Mouse (Mus musculus): ENCODE measurements around the gene Oard1.

The Oard1 gene

DNA sequence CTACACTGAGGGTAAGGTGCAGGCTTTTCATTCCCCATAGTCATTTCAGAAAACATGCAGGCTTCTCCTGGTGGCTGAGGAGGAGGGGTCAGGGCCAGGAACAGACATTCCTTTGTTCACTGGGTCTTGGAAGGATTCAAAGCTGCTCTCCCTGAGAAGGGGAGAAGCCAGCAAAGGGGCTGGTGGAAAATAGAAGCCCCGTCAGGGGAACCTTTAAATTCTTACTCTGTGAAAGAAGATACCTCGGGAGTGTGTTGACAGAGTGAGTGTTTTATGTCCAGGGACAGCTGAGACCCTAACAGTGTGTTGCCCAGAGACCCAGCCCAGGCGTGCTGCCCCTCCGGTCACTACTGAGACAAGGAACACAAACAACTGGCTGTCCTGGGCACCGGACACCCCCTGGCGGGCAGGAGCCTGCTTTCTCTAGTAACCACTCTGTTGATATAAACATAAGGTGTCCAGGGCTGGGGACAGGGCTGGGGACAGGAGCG is 27.7 kb downstream of the Oard1 start:
- no peak for DNase-seq

DNA sequence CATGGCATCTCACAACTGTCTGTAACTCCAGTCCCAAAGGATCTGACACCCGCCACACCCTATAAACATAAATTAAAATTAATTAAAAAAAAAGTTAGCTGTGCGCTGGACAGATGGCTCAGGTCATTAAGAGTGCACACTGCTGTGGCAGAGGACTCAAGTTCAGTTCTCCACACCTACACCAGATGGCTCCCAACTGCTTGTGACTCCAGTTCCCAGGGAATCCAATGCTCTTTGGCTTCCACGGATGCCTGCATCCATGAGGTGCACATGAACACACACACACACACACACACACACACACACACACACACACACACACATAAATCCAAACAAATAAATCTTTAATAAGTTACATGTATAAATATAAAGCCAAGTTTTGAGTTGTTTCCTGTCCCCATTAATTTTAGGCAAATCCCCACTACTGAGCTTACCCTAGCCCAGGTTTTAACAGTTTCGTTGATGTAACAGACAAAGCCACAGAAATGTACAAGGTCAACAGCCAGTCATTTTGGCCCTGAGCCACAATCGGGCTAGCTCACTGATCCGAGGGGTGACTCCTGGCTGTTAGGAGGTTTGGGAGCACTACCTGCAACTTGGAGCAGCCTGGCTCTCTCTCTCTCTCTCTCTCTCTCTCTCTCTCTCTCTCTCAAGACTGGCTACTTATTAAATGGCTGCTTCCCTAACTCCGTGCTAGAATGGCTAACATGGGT is 33.1 kb downstream of the Oard1 start:
- no peak for DNase-seq

DNA sequence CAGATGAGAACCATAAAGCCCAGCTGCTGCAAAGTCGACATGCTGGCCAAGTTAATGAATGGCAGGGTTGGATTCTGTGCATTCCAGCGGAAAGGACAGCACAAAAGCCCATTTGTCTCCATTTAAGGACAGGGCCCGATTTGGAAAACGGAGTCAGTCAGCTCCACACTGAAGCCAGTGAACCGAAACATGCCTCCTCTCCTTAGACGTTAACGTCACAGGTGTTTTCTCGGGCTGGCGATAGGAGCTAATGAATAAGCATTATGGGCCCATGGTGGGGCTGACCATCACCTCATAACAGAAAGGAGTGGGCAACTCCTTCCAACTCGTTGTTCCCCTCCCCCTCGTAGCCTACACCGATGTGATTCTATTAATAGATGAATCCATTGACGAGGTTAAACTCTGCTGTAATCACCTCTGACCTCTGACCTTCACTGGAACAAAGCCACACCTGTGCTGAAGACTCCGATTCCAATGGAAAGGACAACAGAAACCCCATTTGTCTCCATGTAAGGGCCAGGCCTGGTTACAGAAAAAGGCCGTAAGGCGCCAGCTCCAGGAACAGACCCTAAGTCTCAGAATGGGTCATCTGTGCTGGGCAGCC is 33.8 kb downstream of the Oard1 start:
- no peak for DNase-seq

DNA sequence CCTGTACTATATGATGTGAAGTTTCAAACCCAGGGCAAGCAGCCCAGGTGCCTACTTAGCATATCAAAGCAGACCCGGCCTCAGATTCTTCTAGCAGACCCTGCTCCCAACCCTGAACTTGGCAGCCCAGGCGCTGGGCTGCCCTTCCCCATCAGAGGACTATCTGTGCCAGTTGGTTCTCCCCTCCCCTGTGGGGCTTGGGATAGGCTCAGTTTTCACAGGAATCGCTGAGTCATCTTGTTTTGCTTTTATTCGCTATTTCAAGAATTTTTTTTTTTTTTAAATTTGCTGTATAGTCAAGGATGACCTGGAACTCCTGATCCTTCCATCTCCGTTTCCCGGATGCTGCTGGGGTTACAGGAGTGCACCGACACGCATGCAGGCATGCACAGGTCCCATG is 37.9 kb downstream of the Oard1 start:
- no peak for DNase-seq

DNA sequence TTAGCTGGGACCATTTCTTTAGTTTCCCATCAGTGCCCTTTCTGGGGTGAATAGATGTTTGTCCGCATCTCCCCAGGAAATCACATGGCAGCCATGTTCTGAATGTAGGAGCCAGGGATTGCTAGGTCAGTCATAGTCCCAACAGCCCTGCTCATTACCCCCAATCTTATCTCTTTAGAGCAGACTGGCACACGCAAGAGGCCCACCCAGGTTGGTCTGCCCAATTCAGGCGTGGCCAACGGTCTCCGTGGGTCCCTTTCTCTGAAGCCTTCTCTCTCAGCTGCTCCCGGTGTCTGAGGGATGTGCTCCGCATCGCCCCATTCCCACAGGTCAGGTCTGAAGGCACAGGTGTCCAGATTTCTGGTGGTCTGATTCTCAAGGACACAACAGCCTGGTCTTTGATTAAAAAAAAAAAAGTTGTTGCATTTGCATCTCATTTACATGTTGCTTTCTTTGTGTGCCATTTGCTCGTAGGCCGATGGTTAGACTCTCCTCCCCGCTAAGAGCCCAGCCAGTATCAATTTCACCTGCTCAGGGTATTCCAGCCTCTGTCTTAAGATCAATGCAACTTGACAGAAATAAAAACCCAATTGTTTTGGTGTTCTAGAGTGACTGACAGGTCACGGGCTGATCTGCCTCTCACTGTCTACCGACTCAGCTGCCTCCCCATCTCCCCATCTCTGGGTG is 41.0 kb downstream of the Oard1 start:
- no peak for DNase-seq

DNA sequence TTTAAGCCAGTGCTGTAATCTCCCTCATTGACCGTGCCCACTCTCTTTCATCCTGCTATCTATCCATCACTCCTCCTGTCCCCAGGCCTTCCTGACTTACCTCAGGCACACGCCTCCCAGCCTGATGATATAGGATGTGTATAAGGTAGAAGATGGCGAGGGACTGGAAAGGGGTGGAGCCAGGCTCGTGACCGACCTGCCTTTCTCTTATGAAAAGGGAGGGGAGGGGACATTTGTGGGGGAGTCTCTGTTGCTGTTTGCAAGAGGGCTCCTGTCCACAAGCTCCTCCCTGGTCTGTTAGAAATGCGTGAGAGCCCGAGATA is 41.5 kb downstream of the Oard1 start, which contains the start of gene Tspo2:
Tspo2 (minus strand) TSS at position 170 of the 323 bp plus-strand sequence.
- DNase-seq = no peak

DNA sequence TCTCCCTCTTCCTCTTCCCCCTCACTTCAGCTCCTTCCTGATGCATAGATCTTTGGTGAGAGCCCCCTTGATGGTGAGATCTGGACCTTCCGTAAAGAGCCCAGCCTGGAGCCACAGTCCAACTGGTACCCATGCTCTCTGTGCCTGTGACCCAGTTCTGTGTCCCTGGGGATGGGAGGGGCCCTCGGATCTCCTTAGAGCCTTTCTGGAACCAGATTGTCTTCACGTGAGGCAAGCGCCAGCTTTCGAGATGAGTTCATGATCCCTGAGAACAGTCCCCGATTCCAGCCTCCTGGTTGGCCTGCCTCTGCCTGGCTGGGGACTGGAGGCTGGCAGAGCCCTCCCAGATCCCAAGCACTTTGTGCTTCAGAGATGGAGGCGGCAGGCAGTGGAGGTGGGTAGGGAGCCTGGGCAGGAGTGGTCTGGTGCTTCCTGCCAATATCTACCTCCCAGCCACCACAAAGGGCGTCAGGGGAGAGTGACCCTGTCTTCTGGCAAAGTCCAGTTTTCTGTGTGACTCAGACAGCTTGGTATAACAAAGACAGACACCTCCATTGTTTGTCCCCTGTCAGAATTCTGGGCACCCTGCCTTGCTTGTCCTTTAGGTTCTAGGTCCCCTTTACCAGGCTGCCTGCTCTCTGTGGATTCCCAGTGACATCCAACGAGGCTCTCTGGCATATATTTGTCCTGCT is 42.1 kb downstream of the Oard1 start:
- DNase-seq = no peak

DNA sequence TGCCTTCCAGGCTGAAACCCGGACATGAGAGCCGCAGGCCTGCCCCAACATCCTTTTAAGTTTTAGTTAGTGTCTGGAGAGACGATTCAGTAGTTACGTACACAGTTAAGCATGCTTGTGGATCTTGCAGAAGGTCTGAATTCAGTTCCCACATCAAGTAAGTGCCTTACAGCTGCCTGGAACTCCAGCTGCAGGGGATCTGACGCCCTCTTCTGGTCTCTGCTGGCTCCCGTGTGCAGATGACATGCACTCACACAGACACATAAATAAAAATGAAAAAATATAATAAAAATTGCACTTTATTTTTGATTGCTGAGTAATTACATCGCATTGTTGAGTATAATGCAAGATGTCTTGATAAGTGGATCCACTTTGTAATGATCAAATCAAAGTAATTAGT is 43.7 kb downstream of the Oard1 start:
- DNase-seq = no peak

DNA sequence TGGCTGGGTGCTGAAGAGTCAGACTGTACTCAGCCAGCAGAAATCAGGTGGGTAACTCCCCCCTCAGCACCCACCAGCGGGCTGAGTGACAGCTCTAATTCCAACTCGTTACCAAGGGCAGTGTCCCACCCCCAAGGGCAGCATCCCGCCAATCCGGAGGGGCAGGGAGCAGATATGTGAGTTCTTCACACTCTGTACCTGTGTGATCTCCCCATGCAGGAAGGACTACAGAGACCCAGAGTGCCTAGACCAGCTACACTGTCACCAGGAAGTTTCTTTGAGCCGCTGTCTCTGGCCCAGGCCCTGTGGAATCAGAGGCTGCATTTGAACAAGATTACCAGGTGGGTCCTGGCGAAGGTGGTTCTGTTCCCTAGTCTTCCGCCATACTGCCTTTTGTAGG is 44.4 kb downstream of the Oard1 start:
- no peak for DNase-seq

DNA sequence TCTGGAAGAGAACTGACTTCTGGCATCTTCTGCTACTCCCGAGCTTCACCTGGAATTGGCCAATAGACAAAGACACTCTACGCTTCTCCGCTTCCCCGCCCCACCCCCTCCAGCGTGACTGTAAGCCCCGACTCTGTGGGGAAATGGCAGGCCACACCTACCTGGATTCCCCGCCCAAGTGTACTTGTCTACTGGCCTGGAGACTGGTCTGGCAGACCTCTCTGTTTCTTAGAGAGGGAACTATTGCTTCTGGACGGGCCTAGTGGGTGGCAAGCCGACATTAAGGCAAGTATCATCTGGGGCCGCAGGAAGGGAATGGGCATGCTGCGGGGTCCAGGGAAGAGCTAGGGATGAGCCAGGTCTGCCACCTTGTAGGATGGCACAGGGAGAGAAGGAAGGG is 44.9 kb downstream of the Oard1 start, which contains the start of gene Unc5cl:
Unc5cl (plus strand) TSS at position 214 of the 400 bp plus-strand sequence.
- DNase-seq = no peak

DNA sequence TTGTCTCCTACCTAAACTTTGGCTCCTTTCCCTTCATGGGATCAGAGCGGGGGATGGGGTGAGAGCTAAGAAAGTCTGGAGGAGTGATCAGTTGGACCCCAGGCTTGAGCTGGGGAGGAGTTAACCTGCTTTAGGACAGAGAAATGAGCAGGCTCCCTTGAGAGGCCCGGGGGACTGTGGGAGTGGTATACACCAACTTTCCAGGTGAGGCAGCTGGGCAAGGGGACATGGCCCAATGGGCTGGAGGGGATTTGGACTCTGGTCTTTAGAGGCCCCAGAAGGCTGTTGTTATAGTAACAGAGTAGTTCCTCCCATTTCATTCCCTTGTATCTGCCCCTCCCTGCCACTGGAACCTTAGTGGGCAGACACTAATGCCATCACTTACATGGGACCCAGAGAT is 46.1 kb downstream of the Oard1 start:
- DNase-seq = no peak

DNA sequence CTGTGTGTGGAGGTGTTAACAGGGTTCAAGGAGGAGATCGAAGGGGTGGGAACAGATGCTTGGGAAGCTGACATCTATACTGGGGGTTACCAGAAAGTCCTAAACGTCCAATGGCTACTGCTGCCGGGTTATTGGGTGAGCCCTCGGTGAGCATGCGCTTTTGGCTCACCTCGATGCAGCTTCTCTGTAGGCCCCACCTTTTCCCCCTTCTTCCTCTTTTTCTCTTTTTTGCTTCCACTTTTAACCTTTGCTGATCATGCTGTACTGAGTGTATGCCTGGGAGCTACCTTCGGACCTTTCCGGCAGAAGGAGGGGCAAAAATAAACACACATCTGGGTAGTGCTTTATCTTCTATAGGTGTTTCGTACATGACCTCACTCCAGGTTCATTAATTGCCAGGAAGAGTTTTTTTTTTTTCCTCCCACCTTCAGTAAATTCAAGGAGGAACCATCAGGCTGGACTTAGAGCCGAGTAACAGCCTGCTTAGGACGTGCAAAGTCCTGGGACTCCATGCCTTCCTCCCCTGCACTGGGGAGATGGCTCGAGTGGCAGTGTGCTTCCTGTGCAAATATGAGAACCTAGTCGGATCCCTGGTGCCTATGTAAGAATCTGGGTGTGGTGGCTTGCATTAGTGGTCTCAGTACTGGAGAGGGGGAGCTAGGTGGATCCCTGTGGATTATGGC is 48.3 kb downstream of the Oard1 start:
- DNase-seq = no peak

DNA sequence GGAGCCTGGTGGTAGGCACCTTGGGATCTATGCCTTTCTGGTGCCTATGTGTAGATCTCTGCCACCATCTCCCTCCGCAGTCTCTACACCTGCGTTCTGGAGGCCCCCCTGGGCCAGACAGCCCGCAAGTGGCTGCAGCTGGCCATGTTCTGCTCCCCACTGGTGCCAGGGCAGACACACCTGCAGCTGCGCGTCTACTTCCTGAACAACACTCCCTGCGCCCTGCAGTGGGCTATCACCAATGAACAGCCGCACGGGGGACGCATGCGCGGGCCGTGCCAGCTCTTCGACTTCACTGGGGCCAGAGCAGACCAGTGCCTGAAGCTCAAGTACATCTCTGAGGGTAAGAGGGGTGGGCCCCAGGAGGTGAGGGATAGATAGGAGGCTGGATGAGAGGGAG is 52.3 kb downstream of the Oard1 start:
- peak; percentile 86 for DNase-seq

DNA sequence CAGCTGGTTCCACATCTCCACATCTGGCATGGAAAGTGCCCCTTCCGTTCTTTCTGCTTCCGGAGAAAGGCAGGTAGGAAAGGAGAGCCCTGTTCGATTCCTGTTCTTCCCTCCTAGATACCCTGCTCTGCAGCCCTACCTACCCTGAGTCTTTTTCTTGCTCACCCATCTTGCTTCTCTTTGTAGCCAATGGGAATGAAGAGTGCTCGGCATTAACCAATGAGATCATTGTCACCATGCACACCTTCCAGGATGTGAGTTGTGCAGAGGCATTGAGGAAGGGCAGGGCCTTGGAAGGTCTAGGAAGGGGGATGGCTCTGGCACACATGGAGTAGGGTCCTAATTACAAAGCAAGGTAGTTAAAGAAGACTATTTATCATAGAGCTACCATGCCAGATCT is 53.6 kb downstream of the Oard1 start:
- no peak for DNase-seq
